Mouse (Mus musculus): ENCODE measurements around the gene Vamp3.

Gene Vamp3

GRCm38 (mm10) chr4:151057347-151058321, at the start of gene Vamp3:
Vamp3 (minus strand) TSS chr4:151057963.
- DNase-seq: peak; percentile 99 to 100

- peak in 1 of 2 experiments; percentile 19 for DNase-seq
These were observed 48.7 kb upstream of the Vamp3 start for GRCm38 (mm10) chr4:151106468-151106867.

DNA sequence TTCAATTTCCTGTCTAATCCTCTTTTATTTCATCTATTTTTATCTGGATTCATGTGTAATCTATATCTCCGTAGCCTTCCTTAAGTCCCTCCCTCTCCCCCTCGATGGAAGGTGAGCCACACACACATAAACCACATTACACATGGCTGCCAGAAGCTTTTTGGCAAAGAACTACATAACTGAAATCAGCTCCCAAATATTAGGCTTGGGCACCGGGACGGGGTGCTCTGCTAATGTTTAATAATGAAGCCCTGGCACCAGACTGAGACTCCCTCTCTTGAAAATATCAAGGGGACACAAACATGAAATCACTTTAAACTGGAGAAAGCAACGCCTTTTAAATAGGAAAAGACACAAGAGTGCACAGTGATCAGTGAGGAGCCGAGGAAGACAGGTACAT, 48.1 kb upstream of the Vamp3 start:
- DNase-seq: no peak

DNA sequence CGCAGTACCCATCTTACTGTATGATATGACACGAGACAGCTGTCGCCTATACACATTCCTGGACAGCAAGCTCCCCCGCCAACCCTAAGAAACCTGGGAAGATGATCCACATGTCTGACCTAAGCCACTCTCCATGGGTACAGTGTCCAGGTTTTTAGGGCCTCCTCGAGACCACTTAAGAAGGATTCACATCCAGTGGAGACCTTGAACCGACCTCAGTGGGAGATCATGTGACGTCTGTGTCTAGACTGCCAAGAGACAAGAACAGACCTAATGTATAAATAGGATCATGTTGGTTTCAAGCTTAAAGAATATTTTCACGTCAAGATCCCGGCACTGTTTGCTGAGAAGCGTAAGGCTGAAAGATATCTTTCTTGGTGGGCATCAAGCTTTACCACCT, 46.4 kb upstream of the Vamp3 start:
- DNase-seq: no peak

- peak; percentile 54 to 59 for DNase-seq
These were observed 45.9 kb upstream of the Vamp3 start for GRCm38 (mm10) chr4:151103646-151104045.

- no peak for DNase-seq
These were observed 39.3 kb upstream of the Vamp3 start for GRCm38 (mm10) chr4:151097104-151097438.

DNA sequence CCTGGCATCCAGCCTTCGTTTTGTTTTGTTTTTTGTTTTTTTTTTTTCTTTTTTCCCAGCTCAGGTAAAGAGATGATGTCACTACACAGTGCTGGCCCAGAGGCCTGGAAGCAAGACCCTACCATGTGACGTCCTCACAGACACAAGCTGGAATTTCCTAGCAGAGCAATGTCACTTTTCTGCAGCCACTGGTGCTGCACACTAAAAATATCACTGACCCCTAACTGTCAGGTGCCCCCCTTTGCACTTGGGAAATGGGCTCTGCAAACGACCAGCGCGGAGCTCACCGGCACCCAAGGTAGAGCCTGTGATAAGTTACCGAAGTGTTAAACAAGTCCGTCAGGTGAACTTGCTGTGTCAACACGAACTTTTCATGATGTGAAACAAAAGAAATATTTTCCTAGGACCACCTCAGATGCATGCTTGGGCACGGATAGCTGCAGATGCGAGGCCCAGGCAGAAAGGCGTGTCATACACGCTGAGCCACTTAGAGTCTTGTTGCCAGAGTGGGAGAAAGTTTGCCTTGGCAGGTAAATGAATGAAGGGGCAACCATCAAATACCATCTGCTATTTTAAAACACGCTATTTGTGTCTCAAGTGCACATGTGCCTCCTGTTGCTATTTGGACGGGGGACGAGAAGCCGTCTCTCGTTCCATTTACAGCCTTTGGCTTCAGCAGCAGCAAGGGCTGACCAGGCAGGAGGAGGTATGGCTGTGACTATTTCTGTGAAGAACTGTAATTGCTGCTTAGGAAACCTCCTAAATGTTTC, 38.8 kb upstream of the Vamp3 start:
- DNase-seq: peak in 1 of 2 experiments; percentile 43

DNA sequence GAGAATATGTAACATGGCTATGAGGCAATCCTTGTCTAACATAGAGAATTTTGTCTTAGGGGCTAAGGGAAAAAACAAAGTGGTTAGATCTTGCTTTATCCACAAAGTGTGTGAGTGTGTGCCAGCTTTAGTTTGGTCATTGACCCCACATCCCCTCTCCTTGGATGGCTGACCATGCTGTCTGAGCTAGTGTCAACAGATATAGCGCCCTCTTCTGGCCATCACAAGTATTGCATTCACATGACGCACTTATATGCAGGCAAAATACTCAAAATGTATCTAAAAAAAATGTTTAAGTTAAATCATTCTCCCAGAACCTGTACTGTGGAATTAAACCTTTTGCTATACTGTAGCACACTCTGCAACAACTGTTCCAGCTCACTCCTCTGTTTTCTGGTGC, 37.4 kb upstream of the Vamp3 start:
- peak; percentile 58 to 63 for DNase-seq

GRCm38 (mm10) chr4:151089270-151089669, 31.5 kb upstream of the Vamp3 start, which contains the start of gene Gm13090:
Gm13090 (plus strand) TSS chr4:151089570.
- DNase-seq: no peak

GRCm38 (mm10) chr4:151088819-151089218, 31.1 kb upstream of the Vamp3 start:
- DNase-seq: peak; percentile 83 to 92

GRCm38 (mm10) chr4:151087358-151087757, 29.6 kb upstream of the Vamp3 start:
- DNase-seq: no peak

DNA sequence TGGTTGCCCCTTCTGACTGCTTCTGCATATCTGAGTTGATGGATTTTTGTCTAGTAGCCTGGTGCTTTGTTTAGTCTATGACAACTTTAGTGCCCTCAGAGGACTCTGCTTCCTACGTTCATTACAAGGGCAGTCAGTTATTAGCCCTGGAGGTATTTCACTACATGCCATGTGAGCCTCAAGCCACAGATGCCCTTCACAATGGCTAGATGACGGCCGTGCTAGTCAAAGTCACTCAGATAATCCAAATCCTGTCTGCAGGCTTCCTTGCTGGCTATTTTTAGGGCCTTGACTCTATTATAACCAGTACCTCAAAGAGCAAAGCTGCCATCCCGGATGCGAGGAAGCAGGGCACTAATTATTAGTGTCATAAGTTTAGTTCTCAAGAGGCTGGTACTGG, 25.3 kb upstream of the Vamp3 start:
- no peak for DNase-seq

- DNase-seq: no peak
These were observed 24.2 kb upstream of the Vamp3 start for GRCm38 (mm10) chr4:151081977-151082376.

GRCm38 (mm10) chr4:151081355-151081754, 23.6 kb upstream of the Vamp3 start:
- DNase-seq: no peak

- no peak for DNase-seq
These were observed 17.1 kb upstream of the Vamp3 start for GRCm38 (mm10) chr4:151074817-151075216.

- DNase-seq: peak; percentile 87
These were observed 15.5 kb upstream of the Vamp3 start for GRCm38 (mm10) chr4:151073108-151073744.

DNA sequence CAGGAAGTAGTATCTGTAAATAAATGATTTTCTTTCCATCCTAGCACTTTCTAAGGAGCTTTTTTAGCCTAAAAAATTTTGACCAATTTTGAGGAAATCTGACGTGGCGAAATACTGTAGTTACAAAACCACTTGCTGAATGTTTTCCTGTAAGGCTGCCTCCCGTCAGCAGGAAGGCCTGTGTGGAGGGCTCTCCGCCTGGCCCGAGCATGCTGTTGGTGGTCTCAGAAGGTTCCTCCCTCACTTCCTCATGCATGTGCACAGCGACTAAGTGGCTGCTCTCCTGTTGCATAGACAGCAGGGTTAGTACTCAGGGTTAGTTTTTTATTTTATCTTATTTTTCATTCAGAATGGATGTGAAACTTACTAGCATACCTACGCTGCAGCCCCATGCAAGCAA, 13.2 kb upstream of the Vamp3 start:
- no peak for DNase-seq

GRCm38 (mm10) chr4:151068751-151069150, 11.0 kb upstream of the Vamp3 start:
- DNase-seq: no peak

- DNase-seq: no peak
These were observed 1.8 kb upstream of the Vamp3 start for GRCm38 (mm10) chr4:151059566-151059965.

DNA sequence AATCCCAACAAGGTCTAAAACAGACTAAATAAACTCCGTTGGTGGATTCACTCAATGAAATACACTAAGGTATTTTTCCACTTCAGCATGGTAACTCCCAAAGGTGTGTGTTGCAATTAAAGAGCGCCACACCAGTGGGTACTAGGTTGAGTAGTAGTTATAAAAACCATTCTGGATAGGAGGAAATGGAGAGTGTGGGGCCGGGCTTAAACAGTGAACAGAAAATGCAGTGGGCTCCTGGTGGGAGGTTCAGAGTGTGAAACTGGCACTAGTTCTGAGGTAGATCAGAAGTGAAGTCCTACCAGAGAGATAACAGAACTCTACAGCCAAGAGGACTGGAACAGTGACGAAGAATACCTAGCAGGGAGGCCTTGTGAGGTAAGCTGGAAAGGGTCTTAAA, 871 bp upstream of the Vamp3 start:
- no peak for DNase-seq

- no peak for DNase-seq
These were observed 6.6 kb downstream of the Vamp3 start for GRCm38 (mm10) chr4:151051162-151051561.

DNA sequence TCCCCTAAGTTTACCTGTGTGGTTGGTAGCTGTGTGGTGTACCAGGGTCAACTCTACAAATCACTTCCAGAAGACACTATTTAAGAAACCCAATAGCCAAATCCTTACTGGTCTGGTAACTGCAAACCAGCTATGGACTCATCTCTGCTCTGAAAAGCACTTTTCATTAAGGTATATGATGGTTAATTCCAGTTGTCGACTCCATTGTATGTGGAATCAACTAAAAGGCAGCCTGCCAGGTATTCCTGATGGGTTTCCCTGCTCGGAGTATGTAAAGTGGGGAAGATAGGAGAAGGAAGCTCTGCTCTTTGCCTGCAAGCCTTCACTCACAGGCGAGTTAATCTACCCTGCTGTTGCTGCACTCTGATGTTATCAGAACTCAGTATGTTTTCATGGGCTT, 11.2 kb downstream of the Vamp3 start:
- no peak for DNase-seq

- peak in 1 of 2 experiments; percentile 54 for DNase-seq
These were observed 12.7 kb downstream of the Vamp3 start for GRCm38 (mm10) chr4:151044944-151045570.

Measured in cerebellum, adult 18-20 months (tissue).